Mouse (Mus musculus): ENCODE data around the gene Cutc.

The Cutc gene

GRCm38 (mm10) chr19:43754237-43754636, 1.4 kb downstream of the Cutc start:
- DNase-seq, result no peak

GRCm38 (mm10) chr19:43754872-43755271, 2.1 kb downstream of the Cutc start:
- no peak for DNase-seq

- DNase-seq, result peak; percentile 49
Measured at GRCm38 (mm10) chr19:43760504-43760903, 7.7 kb downstream of the Cutc start.

GRCm38 (mm10) chr19:43761543-43762256, 8.9 kb downstream of the Cutc start:
- no peak for DNase-seq

GRCm38 (mm10) chr19:43762410-43762809, 9.6 kb downstream of the Cutc start:
- DNase-seq, result no peak

- DNase-seq, result no peak
Measured at GRCm38 (mm10) chr19:43766451-43766850, 13.7 kb downstream of the Cutc start.

GRCm38 (mm10) chr19:43767549-43768322, 14.9 kb downstream of the Cutc start:
- no peak for DNase-seq

- DNase-seq, result no peak
Measured at GRCm38 (mm10) chr19:43769366-43769960, 16.7 kb downstream of the Cutc start.

- no peak for DNase-seq
Measured at GRCm38 (mm10) chr19:43770584-43770983, 17.8 kb downstream of the Cutc start.

- no peak for DNase-seq
Measured at GRCm38 (mm10) chr19:43771499-43771969, 18.7 kb downstream of the Cutc start.

GRCm38 (mm10) chr19:43772311-43772710, 19.5 kb downstream of the Cutc start:
- DNase-seq, result no peak

- no peak for DNase-seq
Measured at GRCm38 (mm10) chr19:43775433-43775832, 22.6 kb downstream of the Cutc start.

- DNase-seq, result no peak
Measured at GRCm38 (mm10) chr19:43776561-43776960, 23.8 kb downstream of the Cutc start.

- DNase-seq, result no peak
Measured at GRCm38 (mm10) chr19:43777308-43777707, 24.5 kb downstream of the Cutc start.

- DNase-seq, result no peak
Measured at GRCm38 (mm10) chr19:43780391-43780790, 27.6 kb downstream of the Cutc start.

GRCm38 (mm10) chr19:43781980-43782379, 29.2 kb downstream of the Cutc start, which contains the start of gene Abcc2:
Gene Abcc2 (plus strand): TSS chr19:43782192.
- DNase-seq, result no peak

- DNase-seq, result no peak
Measured at GRCm38 (mm10) chr19:43784761-43785160, 32.0 kb downstream of the Cutc start.

GRCm38 (mm10) chr19:43786249-43787026, 33.6 kb downstream of the Cutc start:
- DNase-seq, result no peak

- no peak for DNase-seq
Measured at GRCm38 (mm10) chr19:43789817-43790216, 37.0 kb downstream of the Cutc start.

- no peak for DNase-seq
Measured at GRCm38 (mm10) chr19:43792537-43792936, 39.7 kb downstream of the Cutc start.

- no peak for DNase-seq
Measured at GRCm38 (mm10) chr19:43793951-43794350, 41.2 kb downstream of the Cutc start.

- no peak for DNase-seq
Measured at GRCm38 (mm10) chr19:43795511-43795910, 42.7 kb downstream of the Cutc start.

- no peak for DNase-seq
Measured at GRCm38 (mm10) chr19:43797216-43797615, 44.4 kb downstream of the Cutc start.

Measured in cerebellum, adult 11 months (tissue).